Mouse (Mus musculus) thymus, adult 2 months (tissue): ENCODE data around the gene Tnk1. TPM values are rescaled to one million over a fixed set of nuclear protein-coding genes. Genes with fewer than 3 reads are reported as not detected.

ENCODE experiments used
- DNase-seq: peaks from one replicate; pipeline ENCODE4 v3.0.0; 2021
- H3K27ac ChIP-seq: fragments of 200-500 bp; 2 replicates; pipeline ENCODE4 v1.5.1; 2012; ENCODE audit warnings: low read length, control low read depth; ENCODE audit not compliant: control insufficient read depth, insufficient read depth
- H3K27me3 ChIP-seq: fragments of 200-500 bp; 2 replicates; pipeline ENCODE4 v1.6.1; 2012; ENCODE audit warnings: mild to moderate bottlenecking, low read length, moderate library complexity, mixed read lengths; ENCODE audit not compliant: control insufficient read depth, insufficient read depth
- H3K36me3 ChIP-seq: fragments of 200-500 bp; 2 replicates; pipeline ENCODE4 v1.6.1; 2012; ENCODE audit warnings: mild to moderate bottlenecking, low read length, moderate library complexity; ENCODE audit not compliant: control insufficient read depth, insufficient read depth
- H3K4me1 ChIP-seq: fragments of 200-500 bp; replicated peaks from 2 replicates; pipeline ENCODE4 v1.6.1; 2012; ENCODE audit warnings: low read length; ENCODE audit not compliant: control insufficient read depth, insufficient read depth
- H3K4me3 ChIP-seq: fragments of 200-500 bp; 2 replicates; pipeline ENCODE4 v1.5.1; 2012; ENCODE audit warnings: mild to moderate bottlenecking, low read length, control low read depth, moderate library complexity; ENCODE audit not compliant: control insufficient read depth, insufficient read depth
- CTCF ChIP-seq: fragments of 200-500 bp; IDR thresholded peaks from 2 replicates; pipeline ENCODE4 v1.5.1; 2012; ENCODE audit warnings: mild to moderate bottlenecking, control low read depth, low read length, moderate library complexity, borderline replicate concordance; ENCODE audit not compliant: control insufficient read depth, poor library complexity, insufficient read depth; ENCODE audit errors: extremely low read depth
- POLR2A ChIP-seq: fragments of 200-500 bp; IDR thresholded peaks from 2 replicates; pipeline ENCODE4 v1.6.1; 2012; ENCODE audit warnings: mild to moderate bottlenecking, low read length, control low read depth, moderate library complexity; ENCODE audit not compliant: control insufficient read depth, poor library complexity, insufficient read depth; ENCODE audit errors: extremely low read depth
- WGBS: fragments of 180-500 bp; shearing (Covaris S2); methylation state at CpG from one replicate; pipeline ENCODE4 v1.1.7; 2018; 5-methylcytosine and 5-hydroxymethylcytosine counted together
- polyA plus RNA-seq: library from polyadenylated mRNA; depleted of rRNA; stranded (reverse); fragments of >200 nt; gene quantifications from 2 replicates; pipeline ENCODE4 v1.2.3, GENCODE M21; 2012

Tnk1 gene
- polyA plus RNA-seq, 1 experiment: 3.1 TPM

DNA sequence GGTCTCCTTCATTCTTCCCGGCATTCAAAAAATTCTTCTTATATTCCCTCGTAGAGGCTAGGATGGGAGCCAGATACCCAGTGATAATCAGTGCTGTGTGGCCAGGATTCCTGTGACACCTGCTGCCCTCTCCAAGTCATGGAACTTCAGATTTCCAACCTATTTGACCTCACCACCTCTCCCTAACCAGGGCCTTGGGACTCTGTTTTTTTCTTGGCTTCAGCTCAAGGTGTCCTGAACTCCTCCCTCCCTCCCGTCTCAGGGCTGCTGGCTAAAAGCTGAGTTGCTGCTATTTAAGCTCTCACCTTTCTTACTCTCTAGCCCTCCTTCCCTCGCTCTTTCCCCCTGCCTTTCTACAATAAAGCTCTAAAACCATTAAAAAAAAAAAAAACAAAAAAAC lies 41.3 kb upstream of the Tnk1 start:
- peaks cover 24% of the 10 kb centered on the region for H3K4me1 ChIP-seq
- WGBS: 27% methylated on average over 4 of the region's 4 CpGs
- H3K4me3 ChIP-seq: peak overlapping the region; percentile 23
- TF ChIP-seq POLR2A: no peak
- no peak for TF ChIP-seq CTCF
- peak overlapping the region; percentile 74 for H3K27ac ChIP-seq
- peaks cover 8% of the 10 kb centered on the region; the same call in 1 of the 2 replicates for H3K36me3 ChIP-seq
- DNase-seq: no peak
- no peaks in the 10 kb centered on the region for H3K27me3 ChIP-seq

DNA sequence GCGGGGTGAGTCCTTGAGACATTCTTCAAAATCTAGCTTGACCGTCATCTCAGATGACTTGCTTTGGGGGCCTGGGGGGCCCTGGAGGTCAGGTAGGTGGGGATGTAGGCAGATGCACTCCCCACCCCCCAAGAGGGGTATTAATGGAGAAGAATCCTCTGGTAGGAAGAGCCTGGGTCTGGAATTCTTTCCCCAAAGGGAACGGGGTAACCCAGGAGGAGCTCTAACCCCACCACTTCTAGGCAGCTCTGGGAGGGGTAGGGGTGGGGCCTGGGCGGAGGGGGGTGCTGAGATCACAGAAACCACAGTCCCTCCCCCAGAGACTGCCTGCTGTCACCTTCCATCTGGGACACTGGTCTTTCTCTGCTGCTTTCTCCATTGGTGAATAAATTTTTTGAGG lies 36.8 kb upstream of the Tnk1 start, which contains the start of gene Acap1:
TSS of gene Acap1 (minus strand) at position 249 of the 400 bp plus-strand sequence.
- Histone ChIP-seq H3K4me3 (peak within 1 kb of the TSS; percentile 69), H3K27ac (peak within 1 kb of the TSS; percentile 100), H3K4me1 (peaks cover 38% of the 10 kb centered on the region), H3K27me3 (no peaks in the 10 kb centered on the region), H3K36me3 (peaks cover 7% of the 10 kb centered on the region)
- DNase-seq: peak; percentile 75
- TF ChIP-seq POLR2A (peak; percentile 69), CTCF (no peak)
- WGBS: 1% methylated on average over 4 of the region's 4 CpGs

DNA sequence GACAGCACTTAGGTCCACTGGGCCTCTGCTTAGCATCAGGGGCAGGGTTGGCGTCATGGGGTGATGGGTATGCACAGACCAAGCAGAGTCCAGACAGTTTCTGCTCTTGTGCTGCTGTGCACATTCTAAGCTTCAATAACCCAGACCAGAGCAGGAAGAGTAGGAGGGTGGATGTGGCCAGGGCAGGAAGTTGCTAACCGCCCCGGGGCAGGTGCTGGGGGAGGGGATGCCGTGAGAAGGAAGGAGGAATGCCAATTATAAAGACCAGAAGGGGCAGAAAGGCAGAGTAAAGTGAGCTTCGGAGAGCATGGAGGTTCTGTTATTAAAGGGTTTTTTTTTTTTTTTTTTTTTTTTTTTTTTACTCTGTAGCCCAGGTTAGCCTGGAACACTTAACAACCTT lies 36.1 kb upstream of the Tnk1 start:
- Histone ChIP-seq H3K36me3 (peaks cover 13% of the 10 kb centered on the region), H3K4me3 (peak overlapping the region; percentile 69), H3K27me3 (no peaks in the 10 kb centered on the region), H3K4me1 (peaks cover 35% of the 10 kb centered on the region), H3K27ac (peak overlapping the region; percentile 100)
- no peak for TF ChIP-seq CTCF
- TF ChIP-seq POLR2A: 0 out of 2 replicates have a peak, but pooled peaks have one; percentile 9
- 3% methylated on average over 5 of the region's 5 CpGs for WGBS
- peak; percentile 91 for DNase-seq

DNA sequence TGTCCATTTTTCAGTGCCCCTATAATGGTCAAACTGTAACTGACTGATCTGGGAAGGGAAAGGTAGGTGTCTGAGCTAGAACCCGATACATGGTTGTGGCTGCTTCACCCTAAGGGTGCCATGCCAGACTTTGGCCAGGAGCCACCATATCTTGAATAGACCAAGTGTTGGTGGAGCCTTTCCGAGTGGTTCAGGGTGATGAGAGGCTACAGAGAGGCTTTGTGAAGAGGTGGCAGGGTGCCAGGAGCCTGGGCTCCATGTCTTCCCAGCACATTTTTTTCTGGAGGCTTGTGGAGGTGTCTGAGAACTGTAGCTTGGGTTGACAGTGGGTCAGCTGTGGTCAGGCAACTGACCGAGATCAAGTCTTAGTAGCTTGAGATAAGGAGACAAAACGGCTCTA lies 33.0 kb upstream of the Tnk1 start:
- Histone ChIP-seq H3K36me3 (peaks cover 45% of the 10 kb centered on the region), H3K27me3 (no peaks in the 10 kb centered on the region), H3K27ac (0 out of 2 replicates have a peak overlapping the region, but pooled peaks have one; percentile 12), H3K4me1 (peaks cover 24% of the 10 kb centered on the region), H3K4me3 (no peak overlapping the region)
- TF ChIP-seq POLR2A (no peak), CTCF (no peak)
- WGBS: 95% methylated on average over 4 of the region's 4 CpGs
- no peak for DNase-seq

DNA sequence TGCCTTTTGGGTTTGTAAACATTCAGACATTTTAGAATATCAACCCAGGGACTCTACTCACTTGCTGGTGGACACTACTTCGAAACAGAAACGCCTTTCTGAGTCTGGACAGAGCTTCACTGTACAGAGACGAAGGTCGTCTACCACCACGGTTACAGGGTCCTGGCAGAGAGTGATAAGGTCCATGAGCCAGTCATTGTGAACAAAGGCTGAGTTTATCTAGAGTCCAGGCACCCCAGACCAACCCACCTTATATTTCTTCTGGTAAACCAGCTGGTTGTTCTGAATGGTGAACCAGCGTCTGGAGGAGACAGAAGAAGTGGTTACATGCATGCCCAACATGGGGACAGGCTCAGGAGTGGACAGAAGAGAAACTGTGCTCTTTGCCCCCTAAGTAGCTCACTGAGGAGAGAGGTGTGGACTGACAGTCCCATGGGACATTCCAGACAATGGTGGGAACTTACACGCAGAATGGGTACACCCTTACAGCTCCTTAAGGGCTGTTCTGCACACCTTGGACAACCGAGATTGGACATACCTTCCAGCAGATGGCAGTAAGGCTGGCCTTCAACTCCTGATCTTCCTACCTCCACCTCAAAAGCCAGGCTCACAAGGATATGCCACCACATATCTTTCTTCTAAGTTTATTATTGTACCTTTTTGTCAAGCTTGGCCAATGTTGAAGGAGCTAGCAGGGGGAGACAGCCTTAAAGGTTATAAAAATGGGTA lies 28.5 kb upstream of the Tnk1 start:
- Histone ChIP-seq H3K4me3 (no peak overlapping the region), H3K4me1 (peaks cover 10% of the 10 kb centered on the region), H3K27ac (no peak overlapping the region), H3K27me3 (no peaks in the 10 kb centered on the region), H3K36me3 (peaks cover 78% of the 10 kb centered on the region)
- TF ChIP-seq POLR2A: no peak
- 91% methylated on average over 8 of the region's 8 CpGs for WGBS
- DNase-seq: no peak

DNA sequence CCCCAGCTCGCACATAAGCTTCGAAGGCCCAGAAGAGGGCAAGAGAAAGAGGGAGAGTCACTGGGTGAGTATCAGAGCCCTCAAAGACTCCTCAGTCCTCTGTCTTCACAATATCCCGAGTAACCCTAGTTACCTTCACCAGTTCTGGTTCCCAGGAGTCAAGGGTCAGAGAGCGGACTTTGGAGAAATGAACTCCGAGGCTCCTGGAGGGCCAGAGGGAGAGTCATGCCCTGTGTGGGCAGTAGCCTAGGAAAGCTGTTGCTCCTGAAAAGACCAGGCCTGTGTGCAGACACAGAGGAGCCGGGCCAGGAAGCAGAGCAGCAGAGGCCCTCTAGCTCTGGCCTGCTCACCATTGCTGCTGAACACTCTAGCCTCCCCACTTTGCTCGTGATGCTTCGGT lies 26.1 kb upstream of the Tnk1 start:
- DNase-seq: no peak
- H3K27ac ChIP-seq: no peak overlapping the region
- 97% methylated on average over 8 of the region's 8 CpGs for WGBS

More for the DNA sequence above, 26.1 kb upstream of the Tnk1 start:
- no peak overlapping the region for H3K4me3 ChIP-seq
- H3K36me3 ChIP-seq: peaks cover 64% of the 10 kb centered on the region
- no peaks in the 10 kb centered on the region for H3K27me3 ChIP-seq
- TF ChIP-seq POLR2A (no peak), CTCF (no peak)
- H3K4me1 ChIP-seq: peaks cover 19% of the 10 kb centered on the region
